Mouse (Mus musculus): ENCODE measurements around the gene Vps33b. TPM values are rescaled to one million over a fixed set of nuclear protein-coding genes. Genes with fewer than 3 reads are reported as not detected.

Gene Vps33b
- total RNA-seq, 2 experiments from 2014 or later = 2.7 to 3.0 TPM

- DNase-seq (ENCODE audit: low spot score) = no peak
These were observed 1.7 kb upstream of the Vps33b start for GRCm38 (mm10) chr7:80267764-80268163.

GRCm38 (mm10) chr7:80269751-80270255 lies 354 bp downstream of the Vps33b start:
- no peak for DNase-seq (ENCODE audit: low spot score)

DNA sequence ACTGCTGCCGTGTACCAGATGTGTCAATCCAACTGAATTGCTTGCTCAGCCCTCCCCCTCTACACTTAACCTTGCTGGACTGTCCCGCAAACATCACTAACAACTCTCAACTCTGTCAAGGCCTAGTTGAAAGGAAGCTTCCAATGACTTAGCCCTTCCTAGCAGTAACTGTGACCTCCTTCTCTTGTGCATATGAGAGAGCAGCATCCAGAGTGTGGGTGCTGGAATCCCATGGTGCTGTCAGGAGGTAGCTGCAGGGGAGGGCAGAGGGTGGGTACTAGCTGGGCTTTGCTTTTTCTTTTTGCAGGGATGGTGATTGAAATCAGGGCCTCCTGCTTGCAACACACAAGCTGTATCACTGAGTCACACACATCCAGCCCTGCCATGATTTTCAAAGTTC lies 4.0 kb downstream of the Vps33b start:
- no peak for DNase-seq (ENCODE audit: low spot score)

GRCm38 (mm10) chr7:80276374-80276773 lies 6.9 kb downstream of the Vps33b start:
- DNase-seq (ENCODE audit: low spot score) = no peak

- DNase-seq (ENCODE audit: low spot score) = no peak
These were observed 10.6 kb downstream of the Vps33b start for GRCm38 (mm10) chr7:80280032-80280431.

DNA sequence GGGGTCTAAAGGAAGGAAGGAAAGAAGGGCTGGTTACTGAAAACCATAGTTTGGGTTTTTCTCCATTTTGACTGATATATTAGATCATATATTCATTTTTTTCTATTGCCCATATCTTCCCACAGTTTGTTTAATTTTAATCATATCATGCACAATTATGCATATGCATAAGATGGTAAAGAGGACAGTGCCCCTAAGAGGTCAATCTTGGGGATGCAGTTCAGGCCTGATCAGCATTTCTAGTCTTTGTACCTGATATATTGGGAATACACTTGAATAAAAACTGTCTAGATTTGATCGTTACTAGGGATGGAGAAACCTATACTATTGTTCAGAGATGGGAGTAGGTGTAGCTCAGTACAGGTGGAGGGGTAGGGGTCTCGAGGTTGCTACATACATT lies 11.5 kb downstream of the Vps33b start:
- DNase-seq (ENCODE audit: low spot score) = no peak

- no peak for DNase-seq (ENCODE audit: low spot score)
These were observed 12.2 kb downstream of the Vps33b start for GRCm38 (mm10) chr7:80281646-80282045.

- no peak for DNase-seq (ENCODE audit: low spot score)
These were observed 13.9 kb downstream of the Vps33b start for GRCm38 (mm10) chr7:80283226-80283918.

DNA sequence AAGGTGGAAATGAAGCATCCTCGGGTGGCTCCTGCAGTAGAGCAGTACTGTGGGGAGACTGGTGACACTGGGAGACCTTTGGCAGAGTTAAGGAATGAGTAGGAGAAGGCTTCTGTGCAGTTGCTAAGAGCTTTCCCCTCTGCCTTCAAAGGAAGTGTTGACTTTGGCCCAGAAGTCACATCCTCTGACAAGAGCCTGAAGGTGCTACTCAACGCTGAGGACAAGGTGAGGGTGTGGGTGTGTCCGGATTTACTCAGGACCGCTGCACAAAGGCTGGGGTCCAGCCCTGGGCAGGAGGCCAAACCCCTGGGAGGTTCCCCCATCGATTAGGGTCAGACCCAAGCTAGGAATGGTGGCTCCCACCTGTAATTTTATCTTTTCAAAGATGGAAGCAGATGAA lies 14.9 kb downstream of the Vps33b start:
- no peak for DNase-seq (ENCODE audit: low spot score)

DNA sequence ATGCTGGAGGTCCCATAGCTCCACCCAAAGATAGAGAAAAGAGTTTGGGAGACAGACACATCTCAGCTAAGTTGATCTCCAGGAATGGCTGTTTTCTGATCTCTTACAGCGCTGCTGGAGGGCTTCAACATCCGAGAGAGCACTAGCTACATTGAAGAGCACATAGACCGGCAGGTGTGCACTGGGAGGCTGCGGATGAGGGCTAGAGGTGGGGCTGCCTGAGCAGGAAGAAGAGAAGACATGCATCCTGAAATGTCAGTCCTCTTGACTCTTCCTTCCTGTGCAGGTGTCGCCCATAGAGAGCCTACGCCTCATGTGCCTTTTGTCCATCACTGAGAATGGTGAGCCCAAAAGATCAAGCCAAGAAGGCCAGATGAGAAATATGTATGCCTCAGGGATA lies 16.3 kb downstream of the Vps33b start:
- no peak for DNase-seq (ENCODE audit: low spot score)

- DNase-seq (ENCODE audit: low spot score) = no peak
These were observed 18.3 kb downstream of the Vps33b start for GRCm38 (mm10) chr7:80287736-80288135.

- peak; percentile 98 for DNase-seq (ENCODE audit: low spot score)
These were observed 24.8 kb downstream of the Vps33b start, which contains the start of gene Prc1 for GRCm38 (mm10) chr7:80294062-80294763. Prc1 (plus strand) TSS chr7:80294450.

- DNase-seq (ENCODE audit: low spot score) = no peak
These were observed 25.6 kb downstream of the Vps33b start for GRCm38 (mm10) chr7:80294764-80295648.

DNA sequence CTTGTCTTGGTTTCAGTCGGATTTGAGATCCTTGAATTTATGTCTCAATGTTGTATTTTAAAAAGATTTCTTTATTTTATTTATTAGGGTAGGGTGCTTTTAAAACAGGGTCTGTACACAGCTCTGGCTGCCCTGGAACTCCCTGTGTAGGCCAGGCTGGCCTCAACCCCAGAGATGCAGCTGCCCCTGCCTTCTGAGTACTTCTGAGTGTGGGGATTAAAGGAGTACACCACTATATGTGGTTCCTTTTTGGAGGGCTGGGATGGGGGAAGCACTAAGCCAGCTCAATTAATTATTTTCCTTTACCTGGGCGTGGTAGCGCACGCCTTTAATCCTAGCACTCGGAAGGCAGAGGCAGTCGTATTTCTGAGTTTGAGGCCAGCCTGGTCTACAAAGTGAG lies 27.0 kb downstream of the Vps33b start:
- no peak for DNase-seq (ENCODE audit: low spot score)

GRCm38 (mm10) chr7:80297041-80297440 lies 27.6 kb downstream of the Vps33b start:
- no peak for DNase-seq (ENCODE audit: low spot score)

DNA sequence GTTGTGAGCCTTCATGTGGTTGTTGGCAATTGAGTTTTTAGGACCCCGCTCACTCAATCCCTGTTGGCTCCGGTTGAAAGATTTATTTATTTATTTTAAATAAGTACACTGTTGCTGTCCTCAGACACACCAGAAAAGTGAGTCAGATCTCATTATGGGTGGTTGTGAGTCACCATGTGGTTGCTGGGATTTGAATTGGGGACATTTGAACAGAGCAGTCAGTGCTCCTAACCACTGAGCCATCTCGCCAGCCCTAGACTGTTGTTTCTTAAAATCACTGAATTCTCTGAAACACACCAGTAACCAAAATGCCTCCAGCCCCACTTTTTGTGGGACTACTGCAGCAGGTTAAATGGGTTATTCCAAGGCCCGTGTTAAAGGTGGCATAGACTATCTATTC lies 29.3 kb downstream of the Vps33b start:
- DNase-seq (ENCODE audit: low spot score) = no peak

DNA sequence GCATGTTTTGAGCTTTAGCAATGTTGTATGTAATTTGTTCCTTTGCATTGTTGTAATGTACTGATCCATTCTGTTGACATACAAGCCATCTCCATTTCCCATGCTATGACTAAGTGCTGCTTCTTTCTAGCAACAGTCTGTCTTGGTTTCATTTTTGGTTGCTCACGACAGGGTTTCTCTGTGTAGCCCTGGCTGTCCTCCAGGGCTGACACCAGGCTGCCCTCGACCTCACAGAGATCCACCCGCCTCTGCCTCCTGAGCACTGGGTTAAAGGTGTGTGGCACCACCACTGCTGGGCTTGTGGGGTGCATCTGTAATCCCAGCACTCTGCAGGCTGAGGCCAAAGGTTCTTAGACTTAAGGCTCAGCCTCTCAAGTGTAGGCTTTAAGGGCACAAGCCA lies 30.1 kb downstream of the Vps33b start:
- no peak for DNase-seq (ENCODE audit: low spot score)

DNA sequence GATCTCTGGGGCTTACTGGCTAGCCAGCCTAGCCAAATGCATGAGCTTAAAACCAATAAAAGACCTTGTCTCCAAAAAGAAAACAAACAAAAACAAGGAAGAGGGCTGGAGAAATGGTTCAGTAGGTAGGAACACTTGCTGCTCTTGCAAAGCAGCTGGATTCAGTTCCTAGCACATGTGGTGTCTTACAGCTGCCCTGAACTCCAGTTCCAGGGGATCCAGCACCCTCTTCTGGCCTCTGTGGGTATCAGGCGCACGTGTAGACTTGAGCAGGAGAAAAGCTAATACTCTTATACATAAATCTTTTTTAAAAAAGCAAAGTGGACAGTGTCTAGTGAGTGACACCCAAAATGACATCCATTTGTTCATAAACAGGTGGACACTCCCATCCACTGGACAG lies 32.1 kb downstream of the Vps33b start:
- DNase-seq (ENCODE audit: low spot score) = no peak

DNA sequence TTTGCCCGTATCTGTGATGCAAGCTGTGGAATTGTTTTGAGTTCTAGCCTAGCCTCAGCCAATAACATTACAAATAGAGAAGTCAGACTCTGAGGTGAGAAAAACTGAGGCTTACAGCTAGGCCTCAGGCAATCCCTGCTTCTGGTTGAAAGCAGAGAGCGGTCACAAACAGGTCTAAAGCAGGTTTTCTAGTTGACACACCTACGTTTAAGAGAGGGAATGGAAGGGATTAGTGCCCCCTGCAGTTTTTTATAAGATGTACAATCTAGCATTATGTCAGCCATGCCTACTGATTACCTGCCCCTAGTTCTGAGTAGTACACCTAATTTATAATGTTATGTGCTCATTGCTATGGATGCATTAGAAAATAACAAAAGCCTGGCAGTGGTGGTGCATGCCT lies 38.3 kb downstream of the Vps33b start:
- no peak for DNase-seq (ENCODE audit: low spot score)

DNA sequence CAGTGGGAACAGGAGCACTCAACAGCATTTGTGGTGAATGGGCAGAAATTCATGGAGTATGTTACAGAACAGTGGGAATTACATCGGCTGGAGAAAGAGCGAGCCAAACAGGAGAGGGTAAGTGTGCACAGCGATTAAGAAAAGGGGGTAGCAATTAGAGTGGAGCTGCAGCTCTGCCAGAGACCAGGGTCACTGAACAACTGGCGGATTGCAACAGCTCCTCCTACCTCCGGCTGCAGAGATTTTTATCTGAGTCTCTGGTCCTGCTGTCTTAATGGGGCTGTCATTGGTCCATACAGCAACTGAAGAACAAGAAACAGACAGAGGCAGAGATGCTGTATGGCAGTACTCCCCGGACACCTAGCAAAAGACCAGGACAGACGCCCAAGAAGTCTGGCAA lies 41.3 kb downstream of the Vps33b start:
- DNase-seq (ENCODE audit: low spot score) = no peak

GRCm38 (mm10) chr7:80315733-80316132 lies 46.3 kb downstream of the Vps33b start:
- DNase-seq (ENCODE audit: low spot score) = no peak

Measured in gastrocnemius, adult 18-20 months (tissue).